Mouse (Mus musculus) spleen, adult 2 months (tissue): Measurements from ENCODE around the gene Usp4. TPM values are rescaled to one million over a fixed set of nuclear protein-coding genes. Genes with fewer than 3 reads are reported as not detected.
A peak's percentile ranks its signal among the peaks of the same experiment; 100 is the strongest.

Experiments used
- DNase-seq, 2 experiments: peaks; one replicate each; pipeline versions ENCODE4 v3.0.0 to v3.0.0-alpha.2; 2012 to 2021; ENCODE audit warnings: low spot score in 2 of 2, low read depth in 1 of 2
- H3K27ac ChIP-seq: fragments of 200-500 bp; 2 replicates; pipeline ENCODE4 v1.5.1; 2012; ENCODE audit warnings: low read length, inconsistent platforms; ENCODE audit not compliant: insufficient read depth
- H3K27me3 ChIP-seq: fragments of 200-500 bp; 2 replicates; pipeline ENCODE4 v1.6.1; 2012; ENCODE audit warnings: mild to moderate bottlenecking, moderate library complexity, low read length, inconsistent platforms; ENCODE audit not compliant: control insufficient read depth, insufficient read depth
- H3K36me3 ChIP-seq: fragments of 200-500 bp; 2 replicates; pipeline ENCODE4 v1.6.1; 2012; ENCODE audit warnings: mild to moderate bottlenecking, low read length, inconsistent platforms; ENCODE audit not compliant: control insufficient read depth, insufficient read depth
- H3K4me1 ChIP-seq: fragments of 200-500 bp; 2 replicates; pipeline ENCODE4 v1.6.1; 2011; ENCODE audit warnings: inconsistent platforms; ENCODE audit not compliant: control insufficient read depth, insufficient read depth, insufficient read length
- H3K4me3 ChIP-seq: fragments of 200-500 bp; 2 replicates; pipeline ENCODE4 v1.5.1; 2011; ENCODE audit warnings: mild to moderate bottlenecking, inconsistent platforms; ENCODE audit not compliant: insufficient read depth, insufficient read length; ENCODE audit errors: extremely low read depth
- CTCF ChIP-seq: fragments of 200-500 bp; IDR thresholded peaks from 2 replicates; pipeline ENCODE4 v1.5.1; 2011; ENCODE audit warnings: mild to moderate bottlenecking, inconsistent platforms; ENCODE audit not compliant: insufficient read depth, insufficient read length, insufficient replicate concordance; ENCODE audit errors: extremely low read depth
- POLR2A ChIP-seq: fragments of 200-500 bp; IDR thresholded peaks from 2 replicates; pipeline ENCODE4 v1.6.1; 2011; ENCODE audit warnings: low read depth, low read length, inconsistent platforms
- WGBS: fragments of 180-500 bp; shearing (Covaris S2); methylation state at CpG from one replicate; pipeline ENCODE4 v1.1.7; 2018; 5-methylcytosine and 5-hydroxymethylcytosine counted together
- polyA plus RNA-seq: library from polyadenylated mRNA; depleted of rRNA; stranded (reverse); fragments of >200 nt; gene quantifications from 2 replicates; pipeline ENCODE4 v1.2.3, GENCODE M21; 2012

Gene Usp4
- polyA plus RNA-seq, 1 experiment = 63.2 TPM

GRCm38 (mm10) chr9:108404451-108404850 is 56.8 kb downstream of the Usp4 start:
- DNase-seq = no peak
- Histone ChIP-seq H3K36me3 (no peaks in the 10 kb centered on the region), H3K27me3 (no peaks in the 10 kb centered on the region), H3K27ac (no peak overlapping the region), H3K4me3 (no peak overlapping the region), H3K4me1 (no peaks in the 10 kb centered on the region)
- WGBS = 84% methylated on average over 8 of the region's 8 CpGs
- no peak for TF ChIP-seq CTCF
- no peak for TF ChIP-seq POLR2A

GRCm38 (mm10) chr9:108409535-108409934 is 61.9 kb downstream of the Usp4 start:
- TF ChIP-seq CTCF (no peak), POLR2A (no peak)
- no peaks in the 10 kb centered on the region for H3K27me3 ChIP-seq
- no peak for DNase-seq
- no peak overlapping the region for H3K4me3 ChIP-seq
- H3K4me1 ChIP-seq = no peaks in the 10 kb centered on the region
- 90% methylated on average over 4 of the region's 4 CpGs for WGBS
- H3K27ac ChIP-seq = no peak overlapping the region
- H3K36me3 ChIP-seq = no peaks in the 10 kb centered on the region

GRCm38 (mm10) chr9:108411381-108411942 is 63.8 kb downstream of the Usp4 start:
- H3K36me3 ChIP-seq = no peaks in the 10 kb centered on the region
- H3K4me3 ChIP-seq = no peak overlapping the region
- WGBS = 88% methylated on average over 9 of the region's 9 CpGs
- no peak for DNase-seq
- H3K27ac ChIP-seq = no peak overlapping the region
- no peak for TF ChIP-seq POLR2A
- TF ChIP-seq CTCF = no peak
- no peaks in the 10 kb centered on the region for H3K27me3 ChIP-seq
- no peaks in the 10 kb centered on the region for H3K4me1 ChIP-seq

GRCm38 (mm10) chr9:108412221-108412620 is 64.6 kb downstream of the Usp4 start:
- H3K27me3 ChIP-seq = no peaks in the 10 kb centered on the region
- peak in 1 of 2 experiments; percentile 5 for DNase-seq
- TF ChIP-seq CTCF (no peak), POLR2A (no peak)
- no peak overlapping the region for H3K4me3 ChIP-seq
- no peak overlapping the region for H3K27ac ChIP-seq
- H3K36me3 ChIP-seq = no peaks in the 10 kb centered on the region
- no peaks in the 10 kb centered on the region for H3K4me1 ChIP-seq
- 81% methylated on average over 1 of the region's 1 CpGs for WGBS

GRCm38 (mm10) chr9:108428384-108428783 is 80.7 kb downstream of the Usp4 start, which contains the start of gene Ccdc36:
Ccdc36 (minus strand) TSS chr9:108428484.
- no peaks in the 10 kb centered on the region for H3K36me3 ChIP-seq
- DNase-seq = no peak
- H3K4me1 ChIP-seq = no peaks in the 10 kb centered on the region
- H3K27me3 ChIP-seq = no peaks in the 10 kb centered on the region
- H3K4me3 ChIP-seq = no peak within 1 kb of the TSS
- TF ChIP-seq CTCF (no peak), POLR2A (no peak)
- no peak within 1 kb of the TSS for H3K27ac ChIP-seq

GRCm38 (mm10) chr9:108431431-108432067 is 83.9 kb downstream of the Usp4 start:
- Histone ChIP-seq H3K36me3 (no peaks in the 10 kb centered on the region), H3K27me3 (no peaks in the 10 kb centered on the region), H3K4me1 (no peaks in the 10 kb centered on the region), H3K27ac (no peak overlapping the region), H3K4me3 (no peak overlapping the region)
- TF ChIP-seq CTCF (no peak), POLR2A (no peak)
- DNase-seq = no peak
- 66% methylated on average over 32 of the region's 32 CpGs for WGBS

- 88% methylated on average over 3 of the region's 3 CpGs for WGBS
- TF ChIP-seq CTCF = no peak
- TF ChIP-seq POLR2A = no peak
- H3K27me3 ChIP-seq = no peaks in the 10 kb centered on the region
- H3K4me1 ChIP-seq = no peaks in the 10 kb centered on the region
- H3K4me3 ChIP-seq = no peak within 1 kb of the TSS
- no peaks in the 10 kb centered on the region for H3K36me3 ChIP-seq
- no peak for DNase-seq
- no peak within 1 kb of the TSS for H3K27ac ChIP-seq
Observed at GRCm38 (mm10) chr9:108436182-108436581, 88.5 kb downstream of the Usp4 start, which contains the start of gene BC048562. BC048562 (plus strand) TSS chr9:108436482.
